Mouse (Mus musculus): ENCODE measurements around the gene Gm13030. TPM values are rescaled to one million over a fixed set of nuclear protein-coding genes. Genes with fewer than 3 reads are reported as not detected.
"Not testable (repeated sequence)": the region's sequence is repeated elsewhere in the genome, so short reads cannot be mapped to it uniquely, and the experiment has no call there.

Gm13030 gene
- total RNA-seq (2021): not detected
- long read RNA-seq, experiment 1: 0 reads
- long read RNA-seq, experiment 2: 0 reads

- DNase-seq (ENCODE audit: low spot score in 2 of 2): no peak
Observed at GRCm38 (mm10) chr4:138873864-138874263, at the start of gene Gm13030. Gene Gm13030 (minus strand): TSS chr4:138873964.

GRCm38 (mm10) chr4:138922131-138922459 lies 48.3 kb upstream of the Gm13030 start:
- peak; percentile 97 to 98 for DNase-seq (ENCODE audit: low spot score in 2 of 2)

- DNase-seq (ENCODE audit: low spot score in 2 of 2): no peak
Observed at GRCm38 (mm10) chr4:138921254-138922130, 47.7 kb upstream of the Gm13030 start.

- DNase-seq (ENCODE audit: low spot score in 2 of 2): no peak
Observed at GRCm38 (mm10) chr4:138917282-138917681, 43.5 kb upstream of the Gm13030 start.

DNA sequence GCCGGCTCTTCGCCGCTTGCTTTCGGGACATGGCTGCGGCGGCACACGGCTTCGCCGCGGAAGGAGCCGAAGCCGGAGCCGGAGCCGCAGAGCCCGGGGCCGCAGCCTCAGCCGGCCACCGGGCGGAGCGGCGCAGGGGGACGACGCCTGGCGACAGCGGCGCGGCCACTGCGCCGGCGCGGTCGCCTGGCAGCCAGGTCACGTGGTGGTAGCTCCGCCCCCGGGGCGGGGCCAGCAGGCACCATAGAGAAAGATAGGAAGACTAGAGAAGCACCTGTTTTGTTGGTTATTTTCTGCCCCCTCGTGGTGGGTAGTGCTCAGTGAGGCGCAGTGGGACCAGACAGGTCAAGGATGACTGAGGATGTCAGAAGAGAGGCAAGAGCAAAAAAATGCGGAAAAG lies 40.0 kb upstream of the Gm13030 start, which contains the start of gene Otud3:
Gene Otud3, minus strand, starts transcription at position 149 of the 400 bp plus-strand sequence.
- peak; percentile 89 to 97 for DNase-seq (ENCODE audit: low spot score in 2 of 2)

DNA sequence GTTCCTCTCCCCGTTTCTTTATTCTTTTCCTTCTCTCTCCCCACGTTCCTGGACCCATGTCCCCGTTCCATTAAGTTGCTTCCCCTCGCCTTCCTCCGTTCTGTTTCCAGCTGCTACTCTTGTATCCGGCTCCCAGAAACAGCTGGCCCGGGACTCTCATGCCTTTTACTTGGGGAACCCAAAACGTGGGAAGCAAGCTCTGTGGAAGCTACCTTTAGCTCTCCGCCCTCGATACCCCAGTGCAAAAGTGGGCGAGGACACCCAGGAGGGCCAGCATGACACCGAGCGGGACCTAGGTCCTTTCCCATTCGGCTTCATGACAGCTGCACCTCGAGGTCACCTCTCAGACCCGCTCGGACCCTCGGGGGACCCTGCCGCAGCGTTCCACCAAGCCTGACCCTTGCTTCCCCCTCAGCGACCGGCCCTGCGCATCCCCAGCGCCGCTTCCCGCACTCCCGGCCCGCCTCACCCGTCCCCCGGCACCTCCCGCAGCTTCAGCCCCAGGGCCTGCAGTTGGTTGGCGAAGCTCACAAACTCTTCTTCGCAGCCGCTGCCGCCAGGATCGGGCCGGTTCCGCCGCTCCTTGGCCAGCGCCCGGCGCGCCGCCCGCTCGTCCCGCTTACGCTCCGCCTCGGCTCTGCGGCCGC lies 39.5 kb upstream of the Gm13030 start:
- no peak for DNase-seq (ENCODE audit: low spot score in 2 of 2)

DNA sequence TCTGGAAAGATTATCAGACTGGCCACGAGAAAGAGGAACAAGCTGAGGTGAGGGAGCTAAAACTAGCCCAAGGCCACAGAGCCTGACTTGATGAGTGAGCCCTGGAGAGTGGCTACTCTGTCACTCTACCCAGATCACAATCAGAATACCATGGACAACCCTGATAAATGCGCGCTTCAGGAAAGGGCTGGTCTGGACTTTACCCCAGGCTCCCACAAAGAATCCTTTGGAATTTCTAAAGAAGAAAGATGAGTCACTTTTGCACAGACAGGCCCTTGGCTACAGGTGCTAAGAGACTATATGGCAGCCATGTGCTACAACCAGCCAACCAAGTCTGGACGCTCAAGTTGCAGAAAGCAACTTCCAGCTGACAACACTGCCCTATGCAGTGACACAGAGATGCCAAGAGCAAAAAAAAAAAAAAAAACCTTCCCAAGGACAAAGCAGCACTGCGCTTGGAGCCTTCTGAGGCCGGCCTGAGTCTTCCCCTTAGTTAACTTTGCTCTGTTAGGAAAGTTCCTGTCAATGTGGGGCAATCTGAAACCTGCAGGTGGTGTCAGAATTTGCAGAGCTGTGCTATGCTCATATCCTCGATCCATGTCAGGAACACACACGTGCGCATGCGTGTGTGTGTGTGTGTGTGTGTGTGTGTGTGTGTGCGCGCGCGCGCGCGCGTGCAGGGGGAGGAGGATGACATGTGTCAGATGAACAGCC lies 32.0 kb upstream of the Gm13030 start:
- no peak for DNase-seq (ENCODE audit: low spot score in 2 of 2)

- DNase-seq (ENCODE audit: low spot score in 2 of 2): no peak
Observed at GRCm38 (mm10) chr4:138899361-138899760, 25.6 kb upstream of the Gm13030 start.

DNA sequence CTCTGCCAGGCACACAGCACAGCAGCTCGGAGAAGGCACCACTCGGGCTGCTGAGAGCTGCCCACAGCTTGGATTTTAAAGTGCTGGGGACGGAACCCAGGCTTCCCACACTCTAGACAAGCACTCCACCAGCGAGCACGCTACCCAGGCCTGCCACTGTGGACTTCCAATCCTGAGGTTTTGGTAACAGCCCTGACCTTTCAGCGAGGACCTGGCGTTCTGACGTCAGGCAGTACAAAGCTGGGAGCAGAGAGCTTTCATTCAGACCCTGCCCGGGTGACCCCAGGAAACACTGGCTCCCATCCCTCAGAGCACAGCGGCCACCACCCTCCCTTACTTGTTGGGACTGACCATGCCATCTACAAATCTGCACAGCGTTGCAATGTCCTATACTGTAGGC lies 20.0 kb upstream of the Gm13030 start:
- DNase-seq (ENCODE audit: low spot score in 2 of 2): not testable (repeated sequence)

GRCm38 (mm10) chr4:138892655-138893054 lies 18.9 kb upstream of the Gm13030 start:
- no peak for DNase-seq (ENCODE audit: low spot score in 2 of 2)

- no peak for DNase-seq (ENCODE audit: low spot score in 2 of 2)
Observed at GRCm38 (mm10) chr4:138889635-138890034, 15.9 kb upstream of the Gm13030 start.

GRCm38 (mm10) chr4:138889165-138889564 lies 15.4 kb upstream of the Gm13030 start:
- DNase-seq (ENCODE audit: low spot score in 2 of 2): no peak

GRCm38 (mm10) chr4:138884261-138884660 lies 10.5 kb upstream of the Gm13030 start:
- peak; percentile 83 to 89 for DNase-seq (ENCODE audit: low spot score in 2 of 2)

DNA sequence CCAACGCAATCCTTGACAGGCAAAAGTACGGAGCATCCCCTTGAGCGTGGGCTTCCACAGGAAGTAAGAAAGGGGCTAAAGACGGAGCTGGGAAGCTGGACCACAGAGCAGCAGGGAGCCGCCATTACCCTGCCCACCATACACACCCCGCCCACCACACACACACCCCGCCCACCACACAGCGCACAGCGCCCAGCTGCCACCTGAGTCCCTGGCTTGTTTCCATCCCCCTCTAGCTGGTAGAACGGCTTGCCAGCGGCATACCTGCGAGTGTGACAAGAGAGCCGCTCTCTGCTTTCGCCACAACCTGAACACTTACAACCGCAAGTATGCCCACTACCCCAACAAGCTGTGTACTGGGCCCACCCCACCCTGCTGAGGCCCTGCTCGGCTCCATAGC lies 8.4 kb upstream of the Gm13030 start:
- no peak for DNase-seq (ENCODE audit: low spot score in 2 of 2)

GRCm38 (mm10) chr4:138880811-138881584 lies 7.2 kb upstream of the Gm13030 start:
- no peak for DNase-seq (ENCODE audit: low spot score in 2 of 2)

- no peak for DNase-seq (ENCODE audit: low spot score in 2 of 2)
Observed at GRCm38 (mm10) chr4:138879808-138880207, 6.0 kb upstream of the Gm13030 start.

DNA sequence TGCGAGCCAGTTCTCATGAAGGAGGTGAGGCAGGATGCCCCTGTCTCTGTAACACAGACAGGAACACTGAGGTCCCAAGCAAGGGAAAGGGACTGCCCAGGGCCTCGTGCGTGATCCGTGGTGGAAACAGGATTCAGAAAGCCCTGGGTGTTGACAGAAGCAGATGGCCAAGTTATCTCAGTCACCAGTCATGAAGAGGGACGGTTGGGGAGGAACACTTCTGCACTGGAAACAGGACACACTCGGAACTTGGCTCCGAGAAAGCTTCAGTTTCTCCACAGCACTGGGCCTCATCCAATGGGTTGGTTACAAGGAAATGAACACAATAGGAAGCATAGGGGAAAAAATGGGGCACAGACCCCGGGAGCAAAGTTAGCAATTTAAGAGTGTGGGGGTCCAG lies 5.0 kb upstream of the Gm13030 start:
- no peak for DNase-seq (ENCODE audit: low spot score in 2 of 2)

GRCm38 (mm10) chr4:138877731-138878130 lies 4.0 kb upstream of the Gm13030 start, which contains the start of gene Pla2g2e:
Gene Pla2g2e (plus strand): TSS chr4:138877942.
- DNase-seq (ENCODE audit: low spot score in 2 of 2): no peak

- no peak for DNase-seq (ENCODE audit: low spot score in 2 of 2)
Observed at GRCm38 (mm10) chr4:138875986-138876385, 2.2 kb upstream of the Gm13030 start.

DNA sequence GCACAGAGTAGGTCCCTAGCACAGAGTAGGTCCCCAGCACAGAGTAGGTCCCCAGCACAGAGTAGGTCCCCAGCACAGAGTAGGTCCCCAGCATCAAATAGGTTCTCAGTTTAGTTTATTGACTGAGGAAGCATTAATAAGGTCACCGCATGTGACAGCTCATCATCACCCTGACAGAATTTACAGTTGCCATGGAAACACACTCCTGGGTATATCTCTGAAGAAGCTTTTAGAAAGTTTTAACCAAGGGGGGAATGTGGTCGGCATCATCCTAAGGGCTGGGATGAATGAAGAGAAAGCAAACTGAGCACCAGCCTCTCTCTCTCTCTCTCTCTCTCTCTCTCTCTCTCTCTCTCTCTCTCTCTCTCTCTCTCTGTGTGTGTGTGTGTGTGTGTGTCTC lies 1.5 kb upstream of the Gm13030 start:
- DNase-seq (ENCODE audit: low spot score in 2 of 2): not testable (repeated sequence)

GRCm38 (mm10) chr4:138868666-138869065 lies 5.1 kb downstream of the Gm13030 start:
- DNase-seq (ENCODE audit: low spot score in 2 of 2): no peak

Measured in layer of hippocampus, postnatal 14 days (tissue).